Mouse (Mus musculus): Measurements from ENCODE around the gene Arpc4. TPM values are rescaled to one million over a fixed set of nuclear protein-coding genes. Genes with fewer than 3 reads are reported as not detected.
"Not testable (repeated sequence)": the region's sequence is repeated elsewhere in the genome, so short reads cannot be mapped to it uniquely, and the experiment has no call there.

The Arpc4 gene
- 188 and 202 TPM in 2 replicates for polyA plus RNA-seq (2015; fragmentation: Nextera tagmentation; extraction: Ambion mirVana)

GRCm38 (mm10) chr6:113377496-113378385 is at the start of gene Arpc4, which contains the start of gene Tada3:
Gene Arpc4, plus strand, starts transcription at chr6:113378115.
Gene Tada3, minus strand, starts transcription at chr6:113377883.
- Histone ChIP-seq H3K4me3 (replicated peaks) (peak within 1 kb of the TSS; percentile 89), H3K4me1 (replicated peaks) (peaks cover 64% of the 10 kb centered on the region), H3K4me2 (peak within 1 kb of the TSS; percentile 82), H3K36me3 (replicated peaks) (peaks cover 53% of the 10 kb centered on the region), H3K27ac (replicated peaks) (peak within 1 kb of the TSS; percentile 97), H3K27me3 (no peaks in the 10 kb centered on the region), H3K9me3 (replicated peaks) (no peaks in the 10 kb centered on the region), H3K9ac (peak within 1 kb of the TSS; percentile 85)
- peak; percentile 93 for ATAC-seq (ENCODE audit: insufficient read depth)
- 1% methylated on average over 61 of the region's 61 CpGs for WGBS (ENCODE audit: insufficient replicate concordance)

- Histone ChIP-seq H3K4me1 (replicated peaks) (peaks cover 44% of the 10 kb centered on the region), H3K27me3 (no peaks in the 10 kb centered on the region), H3K36me3 (replicated peaks) (peaks cover 34% of the 10 kb centered on the region), H3K27ac (replicated peaks) (no peak overlapping the region), H3K4me2 (no peak overlapping the region), H3K9ac (no peak overlapping the region), H3K9me3 (replicated peaks) (no peaks in the 10 kb centered on the region), H3K4me3 (replicated peaks) (no peak overlapping the region)
- ATAC-seq (ENCODE audit: insufficient read depth), result no peak
- WGBS (ENCODE audit: insufficient replicate concordance), result 59% methylated on average over 1 of the region's 1 CpGs
Measured at GRCm38 (mm10) chr6:113329396-113329795, 48.5 kb upstream of the Arpc4 start.

- H3K27me3 ChIP-seq, result no peaks in the 10 kb centered on the region
- 10% methylated on average over 2 of the region's 2 CpGs for WGBS (ENCODE audit: insufficient replicate concordance)
- H3K9me3 ChIP-seq (replicated peaks), result no peaks in the 10 kb centered on the region
- H3K27ac ChIP-seq (replicated peaks), result no peak overlapping the region
- no peak overlapping the region for H3K4me3 ChIP-seq (replicated peaks)
- H3K9ac ChIP-seq, result no peak overlapping the region
- H3K36me3 ChIP-seq (replicated peaks), result peaks cover 34% of the 10 kb centered on the region
- no peak overlapping the region for H3K4me2 ChIP-seq
- peaks cover 40% of the 10 kb centered on the region for H3K4me1 ChIP-seq (replicated peaks)
- no peak for ATAC-seq (ENCODE audit: insufficient read depth)
Measured at GRCm38 (mm10) chr6:113330547-113330946, 47.4 kb upstream of the Arpc4 start.

- peaks cover 42% of the 10 kb centered on the region for H3K36me3 ChIP-seq (replicated peaks)
- no peak for ATAC-seq (ENCODE audit: insufficient read depth)
- H3K4me2 ChIP-seq, result no peak overlapping the region
- H3K4me1 ChIP-seq (replicated peaks), result peaks cover 32% of the 10 kb centered on the region
- H3K4me3 ChIP-seq (replicated peaks), result no peak overlapping the region
- no peaks in the 10 kb centered on the region for H3K9me3 ChIP-seq (replicated peaks)
- no peak overlapping the region for H3K9ac ChIP-seq
- no peak overlapping the region for H3K27ac ChIP-seq (replicated peaks)
- no peaks in the 10 kb centered on the region for H3K27me3 ChIP-seq
- WGBS (ENCODE audit: insufficient replicate concordance), result 84% methylated on average over 11 of the region's 11 CpGs
Measured at GRCm38 (mm10) chr6:113331721-113332120, 46.2 kb upstream of the Arpc4 start.

- 68% methylated on average over 6 of the region's 6 CpGs for WGBS (ENCODE audit: insufficient replicate concordance)
- not testable (repeated sequence) for H3K4me3 ChIP-seq (replicated peaks); H3K27ac ChIP-seq (replicated peaks); H3K27me3 ChIP-seq; H3K9ac ChIP-seq; ATAC-seq (ENCODE audit: insufficient read depth); H3K4me2 ChIP-seq; H3K9me3 ChIP-seq (replicated peaks)
- peaks cover 42% of the 10 kb centered on the region for H3K36me3 ChIP-seq (replicated peaks)
- H3K4me1 ChIP-seq (replicated peaks), result peaks cover 30% of the 10 kb centered on the region
Measured at GRCm38 (mm10) chr6:113332734-113333133, 45.2 kb upstream of the Arpc4 start.

GRCm38 (mm10) chr6:113333137-113333950 is 44.6 kb upstream of the Arpc4 start:
- Histone ChIP-seq H3K4me1 (replicated peaks) (peaks cover 24% of the 10 kb centered on the region), H3K9ac (no peak overlapping the region), H3K36me3 (replicated peaks) (peaks cover 47% of the 10 kb centered on the region), H3K27me3 (no peaks in the 10 kb centered on the region), H3K4me2 (no peak overlapping the region), H3K27ac (replicated peaks) (no peak overlapping the region), H3K9me3 (replicated peaks) (no peaks in the 10 kb centered on the region), H3K4me3 (replicated peaks) (no peak overlapping the region)
- no peak for ATAC-seq (ENCODE audit: insufficient read depth)
- 76% methylated on average over 14 of the region's 14 CpGs for WGBS (ENCODE audit: insufficient replicate concordance)

- ATAC-seq (ENCODE audit: insufficient read depth), result no peak
- H3K9me3 ChIP-seq (replicated peaks), result no peaks in the 10 kb centered on the region
- H3K9ac ChIP-seq, result no peak overlapping the region
- H3K4me3 ChIP-seq (replicated peaks), result no peak overlapping the region
- peaks cover 16% of the 10 kb centered on the region; the same call in 1 of the 2 replicates for H3K4me1 ChIP-seq (replicated peaks)
- peaks cover 43% of the 10 kb centered on the region for H3K36me3 ChIP-seq (replicated peaks)
- 60% methylated on average over 6 of the region's 6 CpGs for WGBS (ENCODE audit: insufficient replicate concordance)
- H3K4me2 ChIP-seq, result no peak overlapping the region
- no peak overlapping the region for H3K27ac ChIP-seq (replicated peaks)
- H3K27me3 ChIP-seq, result no peaks in the 10 kb centered on the region
Measured at GRCm38 (mm10) chr6:113334216-113334615, 43.7 kb upstream of the Arpc4 start.

GRCm38 (mm10) chr6:113336852-113337620 is 40.9 kb upstream of the Arpc4 start:
- Histone ChIP-seq H3K4me2 (no peak overlapping the region), H3K27ac (replicated peaks) (no peak overlapping the region), H3K4me3 (replicated peaks) (no peak overlapping the region), H3K4me1 (replicated peaks) (peaks cover 16% of the 10 kb centered on the region), H3K27me3 (no peaks in the 10 kb centered on the region), H3K9me3 (replicated peaks) (no peaks in the 10 kb centered on the region), H3K36me3 (replicated peaks) (peaks cover 35% of the 10 kb centered on the region), H3K9ac (no peak overlapping the region)
- ATAC-seq (ENCODE audit: insufficient read depth), result no peak
- WGBS (ENCODE audit: insufficient replicate concordance), result 28% methylated on average over 8 of the region's 8 CpGs

- 39% methylated on average over 6 of the region's 6 CpGs for WGBS (ENCODE audit: insufficient replicate concordance)
- 0 out of 2 replicates have a peak, but pooled peaks cover 3% of the 10 kb centered on the region for H3K27me3 ChIP-seq
- peaks cover 39% of the 10 kb centered on the region for H3K4me1 ChIP-seq (replicated peaks)
- H3K9ac ChIP-seq, result no peak overlapping the region
- H3K27ac ChIP-seq (replicated peaks), result no peak overlapping the region
- H3K4me2 ChIP-seq, result peak overlapping the region; percentile 19; the same call in 1 of the 2 replicates
- no peak overlapping the region for H3K4me3 ChIP-seq (replicated peaks)
- 0 out of 2 replicates have a peak, but pooled peaks cover 5% of the 10 kb centered on the region for H3K36me3 ChIP-seq (replicated peaks)
- no peak for ATAC-seq (ENCODE audit: insufficient read depth)
- no peaks in the 10 kb centered on the region for H3K9me3 ChIP-seq (replicated peaks)
Measured at GRCm38 (mm10) chr6:113341574-113341973, 36.3 kb upstream of the Arpc4 start.

GRCm38 (mm10) chr6:113342297-113342696 is 35.6 kb upstream of the Arpc4 start:
- Histone ChIP-seq H3K4me3 (replicated peaks) (no peak overlapping the region), H3K4me2 (peak overlapping the region; percentile 20; the same call in 1 of the 2 replicates), H3K9me3 (replicated peaks) (no peaks in the 10 kb centered on the region), H3K36me3 (replicated peaks) (0 out of 2 replicates have a peak, but pooled peaks cover 5% of the 10 kb centered on the region), H3K27me3 (0 out of 2 replicates have a peak, but pooled peaks cover 3% of the 10 kb centered on the region), H3K4me1 (replicated peaks) (peaks cover 34% of the 10 kb centered on the region), H3K27ac (replicated peaks) (no peak overlapping the region), H3K9ac (no peak overlapping the region)
- ATAC-seq (ENCODE audit: insufficient read depth), result no peak
- WGBS (ENCODE audit: insufficient replicate concordance), result 29% methylated on average over 4 of the region's 7 CpGs
